Mouse (Mus musculus) MN1 (cell line): ENCODE data around the gene Adh1.

Source experiments
- DNase-seq: peaks from one replicate; pipeline ENCODE4 v3.0.0-alpha.2; 2016; ENCODE audit warnings: low spot score

Adh1 gene

GRCm38 (mm10) chr3:138260721-138261669, at the start of gene Adh1:
TSS of gene Adh1 (plus strand) at chr3:138260991.
- DNase-seq = no peak

DNA sequence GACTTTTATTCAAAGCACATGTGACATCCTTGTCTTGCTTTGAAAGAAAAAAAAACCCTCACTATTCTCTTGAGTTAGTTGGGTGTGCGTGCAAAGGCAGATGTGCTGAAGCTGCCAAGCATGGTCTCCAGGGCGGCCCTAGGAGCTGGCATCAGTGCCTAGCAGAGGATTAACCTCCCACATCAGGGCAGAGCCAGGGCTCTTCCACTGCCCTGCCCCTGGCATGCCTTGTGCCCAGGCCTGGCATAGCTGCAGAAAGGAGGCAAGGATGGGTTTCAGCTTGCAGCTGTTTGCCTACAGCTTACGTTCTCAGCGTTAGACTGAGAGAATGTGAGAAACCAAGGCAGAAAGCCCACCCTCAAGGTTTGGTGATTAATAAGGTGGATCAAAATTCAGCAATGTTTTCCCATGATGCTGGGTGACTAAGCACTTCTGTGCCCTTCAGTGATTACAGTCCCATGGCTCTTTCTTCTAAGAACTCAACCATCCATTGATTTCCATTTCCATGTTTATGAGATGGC, 48.3 kb upstream of the Adh1 start:
- no peak for DNase-seq

GRCm38 (mm10) chr3:138215395-138215989, 45.3 kb upstream of the Adh1 start:
- DNase-seq = no peak

GRCm38 (mm10) chr3:138216091-138216490, 44.7 kb upstream of the Adh1 start:
- DNase-seq = no peak

- DNase-seq = no peak
These were observed 43.0 kb upstream of the Adh1 start, which contains the start of gene Adh7 for GRCm38 (mm10) chr3:138217631-138218264. TSS of gene Adh7 (plus strand) at chr3:138217760.

GRCm38 (mm10) chr3:138221116-138221515, 39.7 kb upstream of the Adh1 start:
- DNase-seq = no peak

DNA sequence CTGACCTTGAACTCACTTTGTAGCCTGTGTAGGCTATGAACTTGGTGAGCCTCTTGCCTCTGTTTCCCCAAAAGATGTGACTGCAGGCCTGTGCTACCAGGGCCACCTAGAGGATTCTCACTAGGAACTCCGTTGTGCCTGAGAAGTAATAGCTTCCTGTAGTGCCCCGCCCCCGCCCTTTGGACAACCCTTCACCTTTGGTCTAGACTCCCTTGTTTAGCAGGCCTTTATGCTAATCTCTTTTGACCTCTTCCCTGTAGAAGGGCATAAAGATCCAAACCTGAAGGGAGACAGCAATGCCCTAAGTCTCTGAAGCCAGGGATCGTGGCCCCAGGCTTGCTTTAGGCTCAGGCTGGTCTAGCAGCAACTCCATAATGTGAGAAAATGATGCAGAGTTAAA, 38.3 kb upstream of the Adh1 start:
- no peak for DNase-seq

DNA sequence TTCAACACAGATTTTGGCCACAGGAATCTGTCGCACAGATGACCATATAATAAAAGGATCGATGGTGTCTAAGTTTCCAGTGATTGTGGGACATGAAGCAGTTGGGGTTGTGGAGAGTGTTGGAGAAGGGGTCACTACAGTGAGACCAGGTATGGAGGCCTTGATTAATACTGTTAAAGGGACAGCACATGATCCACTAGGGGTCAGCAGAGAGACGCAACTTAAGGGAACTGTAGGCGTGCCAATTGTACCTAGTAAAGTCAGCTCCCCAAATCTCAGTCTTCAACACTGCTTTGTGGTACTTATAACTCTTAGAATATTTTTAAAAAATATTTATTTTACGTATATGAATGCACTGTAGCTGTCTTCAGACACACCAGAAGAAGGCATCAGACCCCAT, 37.8 kb upstream of the Adh1 start:
- DNase-seq = peak; percentile 45

GRCm38 (mm10) chr3:138224363-138224954, 36.3 kb upstream of the Adh1 start:
- DNase-seq = no peak

DNA sequence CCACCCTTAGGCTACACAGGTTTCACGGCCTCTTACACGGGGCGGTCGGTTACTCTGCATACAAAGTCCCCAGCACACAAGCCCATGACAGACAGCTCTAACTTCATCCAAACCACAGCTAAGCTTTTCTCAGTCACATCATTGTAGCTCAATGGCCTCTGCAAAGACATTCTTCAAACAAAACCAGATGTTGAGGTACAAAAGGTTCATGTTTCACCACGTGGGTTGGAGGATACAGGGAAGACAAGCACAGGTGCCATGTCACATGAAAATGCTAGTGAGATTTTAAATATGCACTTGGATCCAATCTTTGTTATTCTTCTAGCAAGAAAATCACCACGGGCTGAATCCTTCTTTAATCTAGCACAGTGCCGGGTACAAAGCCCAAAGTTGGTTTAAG, 35.5 kb upstream of the Adh1 start:
- no peak for DNase-seq

DNA sequence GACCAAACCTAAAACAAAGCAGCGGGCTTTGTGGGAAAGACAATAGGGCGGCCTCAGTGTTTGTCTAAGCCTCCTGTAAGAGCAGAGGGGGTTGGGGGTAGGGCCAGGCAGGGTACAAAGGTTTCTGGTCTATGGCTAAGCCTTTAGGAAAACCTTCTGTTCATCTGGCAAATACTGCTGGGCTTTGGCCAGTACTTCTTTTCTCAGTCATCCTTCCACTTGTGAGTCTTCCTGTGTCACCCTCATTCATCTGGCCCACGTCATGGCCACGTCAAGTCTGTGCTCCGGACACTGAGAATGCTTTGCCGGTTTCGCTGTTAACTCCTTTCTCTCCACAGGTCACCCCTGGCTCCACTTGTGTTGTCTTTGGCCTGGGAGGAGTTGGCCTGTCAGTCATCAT, 34.9 kb upstream of the Adh1 start:
- no peak for DNase-seq

- DNase-seq = no peak
These were observed 34.3 kb upstream of the Adh1 start for GRCm38 (mm10) chr3:138226476-138226875.

DNA sequence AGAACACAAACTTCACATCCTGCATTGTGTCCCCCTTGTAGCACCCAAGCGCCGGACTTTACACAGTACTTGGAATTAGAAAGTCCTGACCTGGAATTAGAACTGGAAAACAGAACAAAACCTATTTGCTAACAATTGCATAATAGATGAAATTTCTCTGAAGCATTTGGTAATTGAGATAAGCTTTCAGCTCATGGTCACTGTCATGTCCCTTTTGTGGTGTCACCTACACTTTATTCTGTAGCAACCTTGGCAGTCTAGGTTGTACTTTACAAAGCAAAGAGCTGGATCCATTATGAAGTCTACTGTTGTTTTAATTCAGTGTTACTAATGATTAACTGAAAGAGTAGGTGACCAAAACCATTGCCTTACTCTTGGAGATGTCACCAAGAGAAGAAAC, 33.7 kb upstream of the Adh1 start:
- DNase-seq = no peak

- DNase-seq = no peak
These were observed 33.0 kb upstream of the Adh1 start for GRCm38 (mm10) chr3:138227782-138228181.

DNA sequence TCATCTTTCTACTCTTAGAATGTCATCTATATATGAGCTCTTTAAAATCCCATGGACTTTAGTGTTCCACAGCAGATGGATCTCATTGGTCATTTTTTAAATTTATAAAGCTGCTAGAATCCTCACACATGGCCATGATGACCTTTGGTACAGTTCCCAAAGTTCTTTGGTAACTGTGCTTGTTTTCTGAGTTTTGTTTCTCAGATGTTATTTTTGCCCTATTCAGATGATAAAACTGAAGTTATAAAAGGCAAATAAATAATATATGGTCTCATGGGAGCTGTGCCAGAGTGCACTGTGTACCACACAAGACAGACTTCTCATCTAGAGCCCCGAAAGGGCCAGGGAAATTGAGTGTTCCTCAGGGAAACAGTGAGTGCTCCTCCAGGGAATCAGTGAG, 31.3 kb upstream of the Adh1 start:
- no peak for DNase-seq

- no peak for DNase-seq
These were observed 30.5 kb upstream of the Adh1 start for GRCm38 (mm10) chr3:138230266-138230665.

- no peak for DNase-seq
These were observed 29.3 kb upstream of the Adh1 start for GRCm38 (mm10) chr3:138231531-138231930.

DNA sequence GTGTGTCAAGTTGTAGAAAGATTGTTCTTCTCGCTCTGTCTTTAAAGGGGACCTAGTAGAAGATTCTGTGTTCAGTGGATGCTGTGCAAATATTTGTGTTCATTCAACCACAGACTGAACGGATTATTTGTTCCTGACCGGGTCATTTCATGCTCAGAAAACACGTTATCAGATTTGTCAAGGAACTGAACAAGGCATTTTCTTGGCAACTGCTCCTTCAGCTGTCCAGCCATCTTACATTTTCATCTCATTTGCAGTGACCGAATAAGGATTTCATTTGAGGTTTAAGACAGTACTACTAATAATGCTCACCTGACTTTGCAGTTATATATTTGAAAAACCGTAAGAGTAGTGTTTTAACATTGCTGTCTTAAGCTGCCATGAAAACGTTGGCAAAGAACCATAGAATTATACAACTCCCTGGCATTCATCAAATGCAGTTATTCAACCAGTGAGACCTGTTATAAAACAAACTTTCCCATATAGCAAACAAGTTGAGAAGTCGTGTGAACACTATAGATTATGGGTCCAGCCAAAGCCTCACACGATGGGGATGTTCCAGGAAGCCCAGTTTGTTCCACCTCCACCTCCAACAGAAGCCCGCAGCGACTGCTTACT, 24.1 kb upstream of the Adh1 start:
- no peak for DNase-seq

DNA sequence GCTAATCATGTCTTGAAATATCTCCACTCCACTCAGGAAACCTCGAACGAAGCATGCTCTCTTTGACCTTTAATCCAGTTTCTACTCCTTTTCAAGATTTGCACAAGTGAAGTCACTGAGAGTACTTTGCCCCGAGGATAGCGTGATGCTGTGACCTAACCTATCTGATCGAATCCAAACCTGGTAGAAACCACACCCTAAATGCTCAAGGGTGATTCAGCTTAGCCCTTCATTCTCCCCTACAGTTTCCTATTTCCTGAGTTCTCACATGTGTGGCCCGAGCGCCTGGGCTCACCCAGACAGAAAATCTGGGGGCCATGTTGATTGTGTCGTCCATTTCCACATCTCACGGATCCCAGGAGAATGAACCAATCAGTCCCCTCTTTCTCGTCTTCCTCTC, 22.7 kb upstream of the Adh1 start:
- no peak for DNase-seq

DNA sequence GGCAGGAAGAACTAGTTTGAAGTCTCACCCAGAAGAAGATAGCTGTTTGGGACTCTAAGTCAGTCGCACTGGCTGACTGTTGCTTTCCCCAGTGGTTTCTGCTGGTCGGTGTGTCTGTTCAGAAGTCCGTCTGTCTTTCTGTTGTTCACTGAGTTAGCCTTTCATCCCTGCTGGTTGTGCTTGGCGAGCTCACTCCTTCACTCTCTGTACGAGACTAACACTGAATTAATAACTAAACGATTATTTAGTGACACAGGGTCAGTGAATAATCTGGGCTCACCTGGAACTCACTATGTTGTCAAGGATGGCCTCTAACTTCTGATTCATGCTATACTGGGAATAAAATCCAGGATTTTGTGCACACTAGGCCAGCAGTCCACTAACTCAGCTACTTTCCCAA, 21.3 kb upstream of the Adh1 start:
- no peak for DNase-seq

GRCm38 (mm10) chr3:138240411-138240810, 20.4 kb upstream of the Adh1 start:
- no peak for DNase-seq

DNA sequence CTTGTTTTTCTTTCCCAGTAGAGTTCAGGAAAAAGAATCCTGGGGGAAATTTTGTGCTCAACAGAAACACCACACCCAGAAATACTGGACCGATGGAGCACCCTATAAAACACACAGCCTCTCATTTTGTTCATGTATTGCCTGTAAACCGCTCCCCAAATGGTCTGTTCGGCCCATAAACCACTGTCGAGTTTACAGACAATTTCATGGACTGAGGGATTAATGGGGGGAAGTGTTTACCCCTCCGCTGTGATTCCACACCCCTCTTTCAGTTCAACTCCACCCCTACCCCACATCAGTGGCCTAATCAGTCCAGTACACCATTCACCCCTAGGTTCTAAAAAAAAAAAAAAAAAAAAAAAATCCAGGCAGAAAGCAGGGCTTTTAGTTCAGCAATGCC, 19.8 kb upstream of the Adh1 start:
- no peak for DNase-seq
